Mouse (Mus musculus) cerebellum, postnatal 10 days (tissue): ENCODE results near the gene Thap8.
"Not testable (repeated sequence)": the region's sequence is repeated elsewhere in the genome, so short reads cannot be mapped to it uniquely, and the experiment has no call there.

Experiments
- DNase-seq, 2 experiments: peaks; one replicate each; pipeline ENCODE4 v3.0.0; 2021; ENCODE audit warnings: mixed read lengths in 2 of 2

The Thap8 gene

DNA sequence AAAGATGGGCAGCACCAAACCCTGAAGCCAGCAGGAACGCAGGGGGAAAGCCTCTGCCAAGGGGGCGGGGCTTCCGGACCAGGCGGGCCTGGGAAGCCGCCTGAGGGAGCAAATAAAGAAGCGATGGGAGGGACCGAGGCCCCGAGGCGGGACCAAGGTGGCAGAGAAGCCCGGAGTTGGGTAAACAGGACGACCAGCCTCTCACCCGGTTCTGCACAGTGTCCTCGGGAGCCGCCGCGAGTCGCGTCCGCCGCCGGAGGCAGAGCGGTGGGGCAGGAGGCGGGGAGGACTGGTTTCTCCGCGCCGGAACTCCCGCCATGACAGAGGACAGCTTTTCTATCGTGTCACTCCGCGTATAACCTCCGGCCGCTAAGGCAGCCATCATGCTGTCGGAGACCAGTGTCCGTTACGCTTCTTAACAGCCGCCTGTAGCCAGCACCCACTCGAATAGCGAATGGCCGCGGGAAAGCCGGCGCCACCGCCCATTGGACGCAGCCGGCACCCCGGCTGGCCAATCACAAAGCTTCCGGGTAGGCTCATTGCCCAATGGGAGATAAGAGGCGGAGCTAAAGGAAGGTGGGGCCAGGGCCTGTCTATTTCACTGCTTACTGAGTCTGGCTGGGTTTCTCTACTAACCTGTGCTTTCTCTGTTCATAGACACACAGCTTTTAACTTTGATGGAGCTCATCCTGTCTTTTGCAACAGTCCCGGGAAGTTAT is at the start of gene Thap8, which contains the start of gene Wdr62:
TSS of gene Thap8 (plus strand) at position 144 of the 719 bp plus-strand sequence.
TSS of gene Wdr62 (minus strand) at position 469 of the 719 bp plus-strand sequence.
- peak; percentile 96 to 97 for DNase-seq

DNA sequence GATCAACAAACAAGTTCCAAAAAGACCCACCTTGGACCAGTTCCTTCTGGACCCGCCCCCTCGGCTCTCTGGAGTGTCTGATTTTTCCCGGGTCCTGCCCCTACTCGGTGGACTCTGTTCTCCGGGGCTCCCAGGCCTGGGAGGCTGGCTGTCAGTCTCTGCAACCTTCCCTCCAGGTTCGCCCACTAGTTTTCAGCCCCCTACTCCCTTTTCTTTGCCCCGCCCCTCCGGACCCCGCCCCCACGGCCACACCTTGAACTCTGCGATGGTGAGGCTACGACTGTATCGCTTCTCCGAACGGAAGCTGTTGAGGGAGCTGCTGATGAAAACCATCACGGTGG is 48.6 kb upstream of the Thap8 start:
- DNase-seq = no peak

DNA sequence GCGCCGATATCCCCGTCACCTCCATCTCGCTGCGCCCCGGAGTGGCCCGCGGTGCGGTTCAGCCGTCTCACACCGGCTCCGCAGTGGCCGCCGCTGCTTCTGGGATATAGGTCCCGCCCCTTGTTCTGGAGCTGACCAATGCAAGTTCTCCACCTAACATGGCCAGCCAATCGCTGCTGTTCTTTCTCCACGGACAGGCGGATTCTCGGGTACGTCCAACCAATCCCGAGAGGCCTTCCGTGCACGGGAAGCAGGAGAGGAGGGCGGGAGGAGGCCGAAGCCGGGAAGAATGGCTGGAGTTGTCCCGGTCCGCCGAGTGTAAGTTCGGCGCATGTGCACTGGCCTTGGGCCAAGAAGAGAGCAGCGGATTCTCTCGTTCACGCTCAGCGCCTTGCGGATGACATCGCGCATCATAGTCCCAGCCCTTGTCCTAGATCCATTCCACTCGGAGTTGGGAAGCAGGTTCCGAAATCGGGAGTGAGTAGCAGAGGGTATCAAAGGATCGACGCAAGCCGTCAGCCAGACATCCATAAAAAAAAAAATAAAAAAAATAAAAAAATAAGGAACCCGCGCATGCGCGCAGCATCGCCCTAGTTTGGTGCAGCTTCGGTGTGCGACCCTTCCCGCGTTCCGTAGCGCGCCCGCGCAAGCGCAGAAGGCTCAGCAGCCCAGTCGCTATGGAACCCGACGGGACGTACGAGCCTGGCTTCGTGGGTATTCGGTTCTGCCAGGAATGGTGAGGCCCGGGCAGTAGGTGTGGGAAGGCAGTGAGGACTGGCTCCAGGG is 48.0 kb upstream of the Thap8 start, which contains the start of the genes Polr2i and Tbcb:
TSS of gene Polr2i (plus strand) at position 280 of the 786 bp plus-strand sequence.
TSS of gene Tbcb (minus strand) at position 604 of the 786 bp plus-strand sequence.
- peak; percentile 98 to 99 for DNase-seq

- peak; percentile 81 to 88 for DNase-seq
Observed at GRCm38 (mm10) chr7:30232631-30233148, 47.2 kb upstream of the Thap8 start.

DNA sequence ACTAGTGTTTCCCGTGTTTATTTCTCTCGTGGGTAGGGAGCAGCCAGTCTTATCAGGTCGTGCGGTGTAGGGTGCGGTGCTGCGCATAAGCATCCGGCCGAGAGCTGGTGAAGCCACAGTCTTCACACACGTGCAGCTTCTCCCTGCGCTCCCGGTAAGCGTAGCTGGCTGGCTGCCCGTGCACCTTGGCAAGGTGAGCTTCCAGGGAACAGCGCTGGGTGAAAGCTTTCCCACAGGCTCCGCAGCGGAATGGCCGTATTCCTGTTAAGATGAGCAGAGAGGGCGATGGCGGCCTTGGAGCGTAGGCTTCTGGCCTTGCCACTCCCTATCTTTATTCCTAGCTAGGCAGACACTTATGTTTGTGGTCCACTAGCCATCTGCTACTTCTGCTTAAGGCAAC is 46.5 kb upstream of the Thap8 start:
- DNase-seq = peak; percentile 61 to 65

DNA sequence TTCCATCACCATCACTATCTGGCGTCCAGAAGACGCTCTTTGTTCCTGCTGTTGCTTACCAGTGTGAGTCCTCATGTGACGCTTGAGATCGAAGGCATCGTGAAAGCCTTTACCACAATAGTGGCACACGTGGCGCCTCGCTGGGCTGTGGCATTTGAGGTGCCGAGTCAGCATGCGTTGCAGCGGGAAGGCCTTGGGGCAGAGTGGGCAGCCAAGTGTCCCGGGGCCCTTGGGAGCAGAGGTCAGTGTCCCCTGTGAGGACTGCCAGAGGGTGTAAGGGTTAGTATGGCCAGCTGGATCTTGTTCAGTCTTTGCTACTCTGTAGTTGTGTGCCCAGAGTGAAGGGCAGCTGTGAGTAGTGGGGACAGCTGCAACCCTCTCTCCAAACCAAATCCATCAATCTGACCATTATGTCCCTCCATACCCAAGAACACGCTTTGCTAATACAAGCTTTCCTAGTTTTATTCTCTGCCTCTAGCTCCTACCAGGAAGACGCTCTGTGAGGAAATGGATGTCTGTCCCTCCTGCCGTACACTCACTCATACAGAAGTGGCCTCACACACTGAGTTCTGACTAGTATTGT is 45.5 kb upstream of the Thap8 start:
- peak; percentile 12 to 20 for DNase-seq

GRCm38 (mm10) chr7:30235091-30235490 is 44.8 kb upstream of the Thap8 start:
- DNase-seq = no peak

- DNase-seq = no peak
Observed at GRCm38 (mm10) chr7:30235625-30236024, 44.3 kb upstream of the Thap8 start, which contains the start of gene Ovol3. Gene Ovol3 (minus strand): TSS chr7:30235725.

GRCm38 (mm10) chr7:30237374-30237773 is 42.5 kb upstream of the Thap8 start:
- DNase-seq = not testable (repeated sequence)

DNA sequence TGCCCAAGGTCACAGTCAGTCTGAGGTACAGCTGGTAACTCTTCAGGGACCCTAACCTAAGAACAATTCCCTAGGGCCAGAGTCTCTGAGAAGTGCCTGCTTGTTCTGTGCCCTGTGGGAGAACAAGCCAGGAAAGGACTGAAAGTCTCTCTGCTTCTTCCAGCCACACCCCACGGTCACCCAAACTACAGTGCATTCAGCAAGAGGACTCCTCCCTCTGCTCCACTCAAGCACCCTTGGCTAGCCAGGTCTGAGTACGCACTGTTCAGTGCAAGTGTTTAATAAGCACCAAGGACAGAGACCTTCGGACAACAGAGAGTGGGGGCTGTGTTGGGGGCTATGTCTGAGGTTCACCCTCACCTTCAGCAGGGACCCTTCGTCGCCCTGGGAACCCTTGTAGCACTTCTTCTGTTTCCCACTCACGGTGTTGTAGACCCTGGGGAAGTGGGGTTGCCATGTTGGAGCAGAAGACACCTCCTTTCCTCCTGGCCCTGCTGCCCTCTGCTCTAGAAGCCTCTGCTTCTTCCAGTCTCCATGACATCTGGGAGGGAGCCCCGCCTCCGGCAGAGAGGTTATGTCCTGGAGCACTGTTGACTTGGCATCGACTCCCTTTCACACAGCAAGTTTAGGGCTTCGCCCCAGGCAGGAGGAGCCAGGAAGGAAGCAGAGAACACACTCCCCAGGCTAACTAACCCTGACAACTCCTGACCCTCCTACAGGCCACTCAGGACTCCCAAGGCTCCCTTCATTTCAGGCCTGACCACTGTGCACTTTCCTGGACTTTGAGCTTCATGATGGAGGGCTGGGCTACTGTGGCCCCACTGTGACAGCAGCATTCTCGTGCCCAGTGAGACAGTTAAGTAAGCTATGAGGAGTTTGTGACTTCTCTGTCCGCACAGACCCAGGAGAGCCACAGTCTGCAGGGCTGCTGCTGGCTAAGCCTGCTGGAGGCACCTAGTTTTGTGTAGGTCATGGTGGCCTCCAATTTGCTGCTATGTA is 27.6 kb upstream of the Thap8 start:
- DNase-seq = no peak

GRCm38 (mm10) chr7:30265041-30265440 is 14.9 kb upstream of the Thap8 start:
- no peak for DNase-seq

- DNase-seq = no peak
Observed at GRCm38 (mm10) chr7:30265531-30265930, 14.4 kb upstream of the Thap8 start.

DNA sequence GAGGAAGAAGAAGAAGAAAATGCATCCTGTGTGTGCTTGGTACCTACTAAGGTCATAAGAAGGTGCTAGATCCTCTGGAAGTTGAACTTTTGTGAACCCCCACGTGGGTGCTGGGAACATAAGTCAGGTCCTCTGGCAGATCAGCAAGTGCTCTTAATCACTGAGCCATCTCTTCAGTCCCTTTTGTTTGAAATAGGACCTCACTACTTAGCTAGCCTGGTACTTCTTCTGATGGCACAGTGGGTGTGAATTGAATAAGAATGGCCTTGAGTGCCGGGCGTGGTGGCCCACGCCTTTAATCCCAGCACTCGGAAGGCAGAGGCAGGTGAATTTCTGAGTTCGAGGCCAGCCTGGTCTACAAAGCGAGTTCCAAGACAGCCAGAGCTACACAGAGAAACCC is 14.0 kb upstream of the Thap8 start:
- no peak for DNase-seq

- DNase-seq = no peak
Observed at GRCm38 (mm10) chr7:30266780-30267179, 13.1 kb upstream of the Thap8 start.

GRCm38 (mm10) chr7:30269641-30270040 is 10.3 kb upstream of the Thap8 start:
- peak; percentile 53 to 57 for DNase-seq

- no peak for DNase-seq
Observed at GRCm38 (mm10) chr7:30274383-30274782, 5.5 kb upstream of the Thap8 start.

GRCm38 (mm10) chr7:30278911-30279310 is 983 bp upstream of the Thap8 start:
- DNase-seq = no peak

DNA sequence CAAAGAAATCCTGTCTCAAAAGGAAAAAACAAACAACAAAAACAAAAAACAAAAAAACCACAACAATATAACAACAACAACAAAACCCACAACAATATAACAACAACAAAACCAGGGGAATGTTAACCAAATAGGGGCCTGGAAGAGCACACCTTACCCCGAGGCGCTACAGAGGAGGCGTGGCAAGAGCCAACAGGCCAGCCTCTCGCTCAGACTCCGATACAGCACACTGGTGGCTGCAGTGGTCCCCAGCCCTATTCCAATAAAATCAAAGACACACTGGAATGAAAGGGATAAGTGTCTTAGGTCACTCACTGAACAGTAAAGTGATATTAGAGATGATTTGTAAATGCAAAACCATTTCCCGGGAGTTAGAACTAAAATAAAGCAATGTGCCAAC is 358 bp upstream of the Thap8 start:
- no peak for DNase-seq

GRCm38 (mm10) chr7:30280670-30281138 is 810 bp downstream of the Thap8 start:
- peak; percentile 92 to 94 for DNase-seq

- no peak for DNase-seq
Observed at GRCm38 (mm10) chr7:30281522-30281921, 1.6 kb downstream of the Thap8 start.

DNA sequence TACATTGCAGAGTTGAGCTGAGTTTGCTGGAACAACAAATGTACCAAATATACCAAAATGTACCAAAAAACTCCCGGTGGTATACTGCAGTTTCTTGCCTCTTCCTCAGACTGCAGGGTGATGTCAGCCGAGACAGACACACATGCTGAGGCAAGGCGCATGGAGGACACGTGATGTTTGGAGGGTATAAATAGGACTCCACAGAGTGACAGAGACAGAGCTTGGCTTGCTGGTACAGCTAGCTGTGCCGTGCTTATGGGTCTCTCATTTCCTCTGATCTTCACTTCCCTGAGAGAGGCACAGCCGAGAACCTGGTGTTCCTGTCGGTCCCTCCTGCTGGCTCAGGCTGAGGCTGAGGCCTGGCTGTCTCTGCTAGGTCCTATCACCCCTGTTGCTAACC is 2.8 kb downstream of the Thap8 start:
- DNase-seq = no peak
